Mouse (Mus musculus) kidney, embryonic 14.5 days (tissue): ENCODE data around the gene Olfr324. TPM values are rescaled to one million over a fixed set of nuclear protein-coding genes. Genes with fewer than 3 reads are reported as not detected.

Experiments
- ATAC-seq: fragments of 200-750 bp; cut with Nextera tagmentation; 2 replicates; pipeline ENCODE4 v1.8.0; 2017; ENCODE audit warnings: moderate number of reproducible peaks, mild to moderate bottlenecking, moderate TSS enrichment, moderate library complexity; ENCODE audit not compliant: low FRiP score, low TSS enrichment
- H3K27ac ChIP-seq: fragments of 300-500 bp; sonication (generic); 2 replicates; pipeline ENCODE4 v1.5.1; 2014; ENCODE audit warnings: low read depth, mild to moderate bottlenecking, low read length, moderate library complexity, mixed read lengths
- H3K27me3 ChIP-seq: fragments of 300-500 bp; sonication (generic); 2 replicates; pipeline ENCODE4 v1.6.1; 2014; ENCODE audit warnings: mild to moderate bottlenecking, low read length; ENCODE audit not compliant: control insufficient read depth, insufficient read depth
- H3K36me3 ChIP-seq: fragments of 300-500 bp; sonication (generic); 2 replicates; pipeline ENCODE4 v1.6.1; 2014; ENCODE audit warnings: low read length, mixed read lengths; ENCODE audit not compliant: control insufficient read depth, insufficient read depth
- H3K4me1 ChIP-seq: fragments of 300-500 bp; sonication (generic); 2 replicates; pipeline ENCODE4 v1.6.1; 2014; ENCODE audit warnings: low read length, mixed read lengths; ENCODE audit not compliant: control insufficient read depth, insufficient read depth
- H3K4me2 ChIP-seq: fragments of 300-500 bp; sonication (generic); replicated peaks from 2 replicates; pipeline ENCODE4 v1.6.1; 2014; ENCODE audit warnings: low read depth, mild to moderate bottlenecking, low read length
- H3K4me3 ChIP-seq: fragments of 300-500 bp; sonication (generic); 2 replicates; pipeline ENCODE4 v1.5.1; 2014; ENCODE audit warnings: mild to moderate bottlenecking, low read length
- H3K9ac ChIP-seq: fragments of 300-500 bp; sonication (generic); 2 replicates; pipeline ENCODE4 v1.6.1; 2014; ENCODE audit warnings: low read depth, mild to moderate bottlenecking, low read length, moderate library complexity
- H3K9me3 ChIP-seq: fragments of 300-500 bp; sonication (generic); 2 replicates; pipeline ENCODE4 v1.6.1; 2016; ENCODE audit warnings: low read length; ENCODE audit not compliant: control insufficient read depth
- WGBS: fragments of 180-500 bp; shearing (Covaris S2); extraction: QIAGEN DNeasy Blood & Tissue Kit; methylation state at CpG from one replicate; pipeline ENCODE4 v1.1.7; 2014; 5-methylcytosine and 5-hydroxymethylcytosine counted together
- polyA plus RNA-seq: library from polyadenylated mRNA; unstranded; fragments of >200 nt; fragmentation: Nextera tagmentation; extraction: Ambion mirVana; gene quantifications from 2 replicates; pipeline ENCODE4 v1.2.1, GENCODE M21; 2014

Olfr324 gene
- polyA plus RNA-seq, result not detected in 2 replicates

DNA sequence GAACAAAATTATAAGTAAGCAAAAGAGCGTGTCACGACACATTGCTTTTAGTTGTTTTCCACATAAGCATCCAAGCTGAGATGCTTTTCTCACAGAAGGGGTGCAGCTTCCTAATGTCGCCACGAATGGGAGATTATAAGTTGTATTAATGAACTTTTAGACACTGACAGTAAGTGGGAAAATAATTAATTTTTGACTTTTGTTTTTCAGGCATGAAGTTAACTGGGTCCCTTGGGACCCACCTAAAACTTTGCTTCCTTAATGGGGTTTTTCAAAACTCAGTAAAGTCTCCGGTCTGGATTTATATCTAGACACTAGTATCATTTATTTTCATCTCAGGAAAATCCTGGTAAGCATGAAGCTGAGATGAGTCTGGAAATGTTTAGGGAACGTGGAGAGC is at the start of gene Olfr324:
TSS of gene Olfr324 (plus strand) at position 301 of the 400 bp plus-strand sequence.
- H3K27me3 ChIP-seq, result no peaks in the 10 kb centered on the region
- no peak within 1 kb of the TSS for H3K4me3 ChIP-seq
- no peak within 1 kb of the TSS for H3K27ac ChIP-seq
- no peaks in the 10 kb centered on the region for H3K36me3 ChIP-seq
- no peak within 1 kb of the TSS for H3K9ac ChIP-seq
- 85% methylated on average over 6 of the region's 6 CpGs for WGBS
- H3K9me3 ChIP-seq, result no peaks in the 10 kb centered on the region
- no peak within 1 kb of the TSS for H3K4me2 ChIP-seq
- no peak for ATAC-seq
- H3K4me1 ChIP-seq, result no peaks in the 10 kb centered on the region

GRCm38 (mm10) chr11:58546322-58546721 is 48.6 kb upstream of the Olfr324 start, which contains the start of gene Olfr329-ps:
Olfr329-ps (minus strand) TSS chr11:58546422.
- no peak for ATAC-seq
- WGBS, result 82% methylated on average over 5 of the region's 5 CpGs
- no peaks in the 10 kb centered on the region for H3K9me3 ChIP-seq
- H3K27me3 ChIP-seq, result no peaks in the 10 kb centered on the region
- no peak within 1 kb of the TSS for H3K4me2 ChIP-seq
- no peaks in the 10 kb centered on the region for H3K36me3 ChIP-seq
- H3K4me1 ChIP-seq, result no peaks in the 10 kb centered on the region
- no peak within 1 kb of the TSS for H3K27ac ChIP-seq
- no peak within 1 kb of the TSS for H3K9ac ChIP-seq
- H3K4me3 ChIP-seq, result no peak within 1 kb of the TSS

GRCm38 (mm10) chr11:58555536-58555935 is 39.4 kb upstream of the Olfr324 start, which contains the start of gene Olfr328:
Olfr328 (minus strand) TSS chr11:58555636.
- no peak within 1 kb of the TSS for H3K4me2 ChIP-seq
- H3K36me3 ChIP-seq, result no peaks in the 10 kb centered on the region
- no peaks in the 10 kb centered on the region for H3K4me1 ChIP-seq
- H3K27ac ChIP-seq, result no peak within 1 kb of the TSS
- H3K27me3 ChIP-seq, result no peaks in the 10 kb centered on the region; the same call in 1 of the 2 replicates
- H3K9ac ChIP-seq, result no peak within 1 kb of the TSS
- H3K9me3 ChIP-seq, result no peaks in the 10 kb centered on the region
- no peak for ATAC-seq
- no peak within 1 kb of the TSS for H3K4me3 ChIP-seq
- WGBS, result 95% methylated on average over 1 of the region's 1 CpGs

DNA sequence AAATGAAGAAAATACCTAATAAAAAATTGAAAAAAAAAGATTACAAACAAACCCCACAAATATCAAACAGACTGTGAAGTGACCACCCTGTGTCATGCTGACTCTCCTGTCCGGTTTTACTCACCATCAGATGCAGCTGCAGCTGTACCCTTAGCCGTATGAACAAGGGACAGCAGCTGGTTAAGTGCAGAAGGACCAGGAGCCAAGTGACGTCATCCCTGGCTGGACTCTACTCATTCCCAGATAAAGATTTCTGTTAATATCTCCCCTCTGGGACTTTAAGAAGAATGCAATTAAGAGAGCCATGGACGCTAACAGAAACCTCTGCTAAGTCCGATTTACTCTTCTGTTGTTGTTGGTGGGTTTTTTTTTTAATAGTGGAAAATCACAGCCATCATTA is 24.5 kb upstream of the Olfr324 start, which contains the start of gene Olfr224:
TSS of gene Olfr224 (minus strand) at position 149 of the 400 bp plus-strand sequence.
- Histone ChIP-seq H3K27ac (no peak within 1 kb of the TSS), H3K36me3 (no peaks in the 10 kb centered on the region), H3K4me1 (no peaks in the 10 kb centered on the region), H3K27me3 (no peaks in the 10 kb centered on the region), H3K9ac (no peak within 1 kb of the TSS), H3K4me2 (no peak within 1 kb of the TSS), H3K9me3 (no peaks in the 10 kb centered on the region), H3K4me3 (no peak within 1 kb of the TSS)
- no peak for ATAC-seq
- WGBS, result 81% methylated on average over 5 of the region's 5 CpGs

- no peak within 1 kb of the TSS for H3K27ac ChIP-seq
- no peaks in the 10 kb centered on the region for H3K9me3 ChIP-seq
- ATAC-seq, result no peak
- no peak within 1 kb of the TSS for H3K9ac ChIP-seq
- 64% methylated on average over 1 of the region's 1 CpGs for WGBS
- H3K4me1 ChIP-seq, result no peaks in the 10 kb centered on the region
- no peaks in the 10 kb centered on the region for H3K27me3 ChIP-seq
- no peak within 1 kb of the TSS for H3K4me2 ChIP-seq
- H3K36me3 ChIP-seq, result no peaks in the 10 kb centered on the region
- no peak within 1 kb of the TSS for H3K4me3 ChIP-seq
These were observed 17.5 kb upstream of the Olfr324 start, which contains the start of gene Olfr325 for GRCm38 (mm10) chr11:58577430-58577829. Olfr325 (plus strand) TSS chr11:58577730.

- WGBS, result 78% methylated on average over 8 of the region's 8 CpGs
- ATAC-seq, result no peak
- H3K27me3 ChIP-seq, result no peaks in the 10 kb centered on the region
- H3K27ac ChIP-seq, result no peak overlapping the region
- no peaks in the 10 kb centered on the region for H3K4me1 ChIP-seq
- no peaks in the 10 kb centered on the region for H3K36me3 ChIP-seq
- H3K9me3 ChIP-seq, result no peaks in the 10 kb centered on the region
- H3K9ac ChIP-seq, result no peak overlapping the region
- H3K4me2 ChIP-seq, result no peak overlapping the region
- H3K4me3 ChIP-seq, result no peak overlapping the region
These were observed 16.3 kb upstream of the Olfr324 start for GRCm38 (mm10) chr11:58578636-58579035.

- WGBS, result 72% methylated on average over 7 of the region's 7 CpGs
- no peak for ATAC-seq
These were observed 7.0 kb upstream of the Olfr324 start for GRCm38 (mm10) chr11:58587898-58588348.

GRCm38 (mm10) chr11:58588620-58589250 is 6.2 kb upstream of the Olfr324 start:
- H3K9ac ChIP-seq, result no peak overlapping the region
- H3K4me3 ChIP-seq, result no peak overlapping the region
- H3K36me3 ChIP-seq, result no peaks in the 10 kb centered on the region
- no peak overlapping the region for H3K27ac ChIP-seq
- 68% methylated on average over 3 of the region's 3 CpGs for WGBS
- no peak overlapping the region for H3K4me2 ChIP-seq
- no peaks in the 10 kb centered on the region for H3K9me3 ChIP-seq
- H3K4me1 ChIP-seq, result no peaks in the 10 kb centered on the region
- no peaks in the 10 kb centered on the region for H3K27me3 ChIP-seq
- ATAC-seq, result no peak

More at GRCm38 (mm10) chr11:58587898-58588348, 7.0 kb upstream of the Olfr324 start:
- H3K4me1 ChIP-seq, result no peaks in the 10 kb centered on the region
- H3K9ac ChIP-seq, result no peak overlapping the region
- no peak overlapping the region for H3K4me2 ChIP-seq
- no peaks in the 10 kb centered on the region for H3K9me3 ChIP-seq
- H3K36me3 ChIP-seq, result no peaks in the 10 kb centered on the region
- H3K4me3 ChIP-seq, result no peak overlapping the region
- no peak overlapping the region for H3K27ac ChIP-seq
- no peaks in the 10 kb centered on the region for H3K27me3 ChIP-seq

GRCm38 (mm10) chr11:58597837-58598236 is 2.9 kb downstream of the Olfr324 start:
- Histone ChIP-seq H3K27me3 (no peaks in the 10 kb centered on the region), H3K9me3 (no peaks in the 10 kb centered on the region), H3K9ac (no peak overlapping the region), H3K4me2 (no peak overlapping the region), H3K4me1 (no peaks in the 10 kb centered on the region), H3K27ac (no peak overlapping the region), H3K36me3 (no peaks in the 10 kb centered on the region), H3K4me3 (no peak overlapping the region)
- no peak for ATAC-seq
- WGBS, result 88% methylated on average over 13 of the region's 13 CpGs
